Mouse (Mus musculus): Measurements from ENCODE around the gene Med29.
"Not testable (repeated sequence)": the region's sequence is repeated elsewhere in the genome, so short reads cannot be mapped to it uniquely, and the experiment has no call there.

Med29 gene

GRCm38 (mm10) chr7:28395425-28395824 lies 2.9 kb upstream of the Med29 start:
- no peak for DNase-seq

- no peak for DNase-seq
Observed at GRCm38 (mm10) chr7:28393272-28393951, 904 bp upstream of the Med29 start.

- DNase-seq: no peak
Observed at GRCm38 (mm10) chr7:28390331-28390730, 2.2 kb downstream of the Med29 start.

DNA sequence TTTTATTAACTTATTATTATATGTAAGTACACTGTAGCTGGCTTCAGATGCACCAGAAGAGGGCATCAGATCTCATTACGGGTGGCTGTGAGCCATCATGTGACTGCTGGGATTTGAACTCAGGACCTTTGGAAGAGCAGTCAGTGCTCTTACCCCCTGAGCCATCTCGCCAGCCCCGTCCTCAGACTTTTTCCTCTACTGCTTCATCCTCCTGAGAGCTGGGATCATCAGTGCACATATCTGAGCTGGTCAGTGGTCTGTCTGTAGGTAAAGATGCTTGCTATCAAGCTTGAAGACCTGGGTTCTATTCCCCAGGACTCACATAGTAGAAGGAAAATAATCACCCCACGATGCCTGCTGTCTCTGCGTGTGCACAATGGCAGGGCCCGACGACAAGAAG lies 5.1 kb downstream of the Med29 start:
- DNase-seq: not testable (repeated sequence)

DNA sequence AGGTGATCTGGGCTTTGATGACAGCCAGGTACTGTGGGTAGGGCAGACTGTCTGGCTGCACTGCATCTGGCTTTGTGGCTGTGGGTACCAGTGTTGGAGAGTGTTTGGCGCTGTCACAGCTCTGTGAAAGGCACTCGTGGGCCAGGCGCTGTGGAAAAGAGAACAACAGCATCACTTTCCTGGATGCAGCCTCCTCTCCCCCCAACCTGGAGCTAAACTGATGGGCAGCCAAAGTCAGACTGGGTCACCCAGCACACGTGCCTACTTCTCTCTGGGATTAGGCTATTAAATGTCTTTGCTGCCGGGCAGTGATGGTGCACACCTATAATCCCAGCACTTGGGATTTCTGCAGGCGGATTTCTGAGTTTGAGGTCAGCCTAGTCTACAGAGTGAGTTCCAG lies 5.6 kb downstream of the Med29 start:
- not testable (repeated sequence) for DNase-seq

- peak; percentile 89 to 96 for DNase-seq
Observed at GRCm38 (mm10) chr7:28386462-28386861, 6.0 kb downstream of the Med29 start.

DNA sequence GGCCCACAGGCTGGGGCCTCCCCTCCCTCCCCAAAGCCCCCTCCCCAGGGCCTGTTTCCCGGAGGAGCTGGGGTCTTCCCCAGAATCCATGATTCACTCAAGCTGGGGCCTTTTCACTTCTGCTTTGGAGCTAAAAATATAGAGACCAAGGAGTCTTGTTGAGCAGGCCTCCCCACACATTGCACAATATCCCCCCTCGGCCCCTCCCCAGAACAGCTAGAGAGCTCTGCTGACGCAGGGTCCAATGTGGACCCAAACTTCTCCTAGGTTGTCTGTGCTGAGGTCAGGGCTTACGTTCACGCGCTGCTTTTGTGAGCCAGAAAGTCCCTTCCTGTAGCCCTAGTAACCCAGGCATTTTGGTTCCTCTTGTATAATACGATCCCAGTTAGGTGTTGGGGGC lies 6.5 kb downstream of the Med29 start:
- peak in 1 of 2 experiments; percentile 38 for DNase-seq

DNA sequence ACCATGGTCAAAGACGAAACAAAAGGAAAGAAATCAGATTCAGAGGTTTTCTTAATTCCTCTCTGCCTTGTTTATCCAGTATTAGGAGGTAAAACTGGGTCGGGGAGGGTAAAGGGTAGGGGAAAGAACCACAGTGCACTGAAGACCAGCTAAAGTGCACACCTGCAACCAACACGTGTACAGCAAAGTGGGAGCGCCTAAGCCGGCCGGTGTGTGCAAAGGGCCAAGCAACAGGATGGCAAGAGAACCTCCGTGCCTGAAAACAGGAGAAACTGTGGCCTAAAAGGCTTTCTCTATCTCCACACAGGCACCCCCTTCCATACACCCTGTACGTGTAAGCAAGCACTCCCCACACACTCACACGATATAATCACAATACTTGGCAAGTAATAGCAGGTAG lies 7.3 kb downstream of the Med29 start:
- DNase-seq: no peak

- DNase-seq: no peak
Observed at GRCm38 (mm10) chr7:28384162-28384561, 8.3 kb downstream of the Med29 start.

DNA sequence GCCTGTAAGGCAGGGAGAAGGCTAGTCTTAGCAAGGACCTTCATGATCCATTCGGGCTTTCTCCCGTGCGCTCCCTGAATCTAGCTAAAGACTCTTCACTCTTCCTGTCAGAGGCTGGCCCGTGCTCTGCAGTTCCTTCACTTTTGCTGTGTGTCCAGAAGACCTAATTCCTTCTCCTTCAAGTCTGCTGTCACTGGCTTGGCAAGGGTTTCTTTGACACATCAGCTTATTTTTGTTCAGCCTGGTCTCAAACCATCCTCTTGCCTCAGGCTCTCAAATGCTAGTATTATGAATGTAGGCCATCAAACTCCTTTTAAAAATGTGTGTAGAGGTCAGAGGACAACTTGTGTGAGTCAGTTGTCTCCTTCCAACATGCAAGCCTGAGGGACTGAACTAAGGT lies 8.9 kb downstream of the Med29 start:
- DNase-seq: no peak

DNA sequence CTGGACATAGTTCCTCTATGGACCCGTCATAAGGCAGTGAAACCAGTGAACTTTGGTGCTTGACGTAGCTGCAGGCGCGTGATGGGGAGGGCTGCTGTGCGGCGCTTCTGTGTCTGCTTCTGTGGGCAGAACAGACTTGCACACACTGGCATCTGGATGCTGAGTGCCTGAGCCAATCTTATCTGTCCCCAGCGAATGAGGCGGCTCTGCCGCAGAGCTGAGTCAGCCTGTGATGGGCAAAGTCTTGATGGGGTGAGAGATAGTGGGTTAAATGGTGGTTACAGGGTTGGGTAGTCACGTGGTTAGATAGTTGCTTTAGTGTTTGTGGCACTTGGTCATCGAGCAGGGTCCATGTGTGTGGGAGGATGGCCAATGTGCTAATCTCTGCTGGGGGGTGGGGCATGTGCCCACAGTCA lies 9.5 kb downstream of the Med29 start:
- DNase-seq: peak; percentile 77 to 85

- DNase-seq: no peak
Observed at GRCm38 (mm10) chr7:28382347-28382951, 10.1 kb downstream of the Med29 start.

DNA sequence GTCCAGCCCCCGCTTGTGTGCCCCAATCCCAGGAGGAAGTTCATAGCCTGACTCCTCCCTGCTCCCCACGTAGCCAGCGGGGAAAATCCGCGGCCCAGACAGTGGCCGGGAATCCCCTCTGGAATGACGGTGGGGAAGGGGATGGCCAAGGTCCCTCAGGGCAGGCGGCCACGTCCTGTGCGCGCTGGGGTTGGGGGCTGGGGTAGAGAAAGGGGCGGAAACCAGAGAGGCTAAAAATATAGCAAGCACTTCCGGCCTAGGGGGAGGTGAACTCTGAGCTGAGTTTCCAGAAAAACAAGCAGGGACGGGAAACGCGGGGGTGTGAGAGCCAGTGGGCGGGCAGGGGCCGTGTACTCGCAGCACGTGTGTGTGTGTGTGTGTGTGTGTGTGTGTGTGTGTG lies 10.6 kb downstream of the Med29 start:
- DNase-seq: peak; percentile 91 to 95

- DNase-seq: peak; percentile 84 to 86
Observed at GRCm38 (mm10) chr7:28381017-28381790, 11.3 kb downstream of the Med29 start.

DNA sequence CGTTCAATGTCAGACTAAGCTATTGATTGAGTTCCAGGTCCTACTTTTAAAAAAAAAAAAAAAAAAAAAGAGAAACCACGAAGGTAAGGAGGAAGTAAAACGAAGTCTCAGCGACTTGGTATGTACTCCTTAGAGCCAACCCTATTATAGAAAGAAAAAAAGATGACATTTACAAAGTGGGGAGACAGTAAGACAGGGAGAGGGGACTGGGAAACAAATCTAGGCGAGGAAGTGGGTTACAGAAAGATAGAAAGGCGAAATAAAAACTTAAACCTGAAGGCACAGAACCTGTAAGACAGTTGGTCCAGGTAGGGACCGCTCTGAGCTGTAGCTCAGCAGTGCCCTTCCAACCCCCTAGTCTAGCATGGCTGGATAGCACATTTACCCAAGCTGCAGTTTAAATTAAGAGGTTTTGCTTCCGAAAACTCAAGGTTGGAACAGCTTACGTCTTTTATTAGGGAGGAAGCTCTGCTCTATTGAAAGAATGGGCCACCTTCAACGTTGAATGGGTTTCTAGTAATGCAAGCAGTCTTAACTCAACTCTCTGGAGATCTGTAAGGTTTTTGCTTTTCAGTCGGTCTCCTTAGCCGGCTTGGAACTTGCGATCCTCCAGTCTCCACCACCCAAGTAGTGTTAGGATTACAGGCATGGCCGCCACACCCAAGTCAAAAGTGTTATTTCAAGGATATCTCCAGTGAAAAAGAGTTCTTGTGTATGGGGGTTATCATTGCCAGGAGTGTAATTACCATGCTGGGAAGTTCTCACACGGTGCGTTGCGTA lies 12.1 kb downstream of the Med29 start, which contains the start of gene Zfp36:
TSS of gene Zfp36 (minus strand) at position 17 of the 780 bp plus-strand sequence.
- DNase-seq: no peak

DNA sequence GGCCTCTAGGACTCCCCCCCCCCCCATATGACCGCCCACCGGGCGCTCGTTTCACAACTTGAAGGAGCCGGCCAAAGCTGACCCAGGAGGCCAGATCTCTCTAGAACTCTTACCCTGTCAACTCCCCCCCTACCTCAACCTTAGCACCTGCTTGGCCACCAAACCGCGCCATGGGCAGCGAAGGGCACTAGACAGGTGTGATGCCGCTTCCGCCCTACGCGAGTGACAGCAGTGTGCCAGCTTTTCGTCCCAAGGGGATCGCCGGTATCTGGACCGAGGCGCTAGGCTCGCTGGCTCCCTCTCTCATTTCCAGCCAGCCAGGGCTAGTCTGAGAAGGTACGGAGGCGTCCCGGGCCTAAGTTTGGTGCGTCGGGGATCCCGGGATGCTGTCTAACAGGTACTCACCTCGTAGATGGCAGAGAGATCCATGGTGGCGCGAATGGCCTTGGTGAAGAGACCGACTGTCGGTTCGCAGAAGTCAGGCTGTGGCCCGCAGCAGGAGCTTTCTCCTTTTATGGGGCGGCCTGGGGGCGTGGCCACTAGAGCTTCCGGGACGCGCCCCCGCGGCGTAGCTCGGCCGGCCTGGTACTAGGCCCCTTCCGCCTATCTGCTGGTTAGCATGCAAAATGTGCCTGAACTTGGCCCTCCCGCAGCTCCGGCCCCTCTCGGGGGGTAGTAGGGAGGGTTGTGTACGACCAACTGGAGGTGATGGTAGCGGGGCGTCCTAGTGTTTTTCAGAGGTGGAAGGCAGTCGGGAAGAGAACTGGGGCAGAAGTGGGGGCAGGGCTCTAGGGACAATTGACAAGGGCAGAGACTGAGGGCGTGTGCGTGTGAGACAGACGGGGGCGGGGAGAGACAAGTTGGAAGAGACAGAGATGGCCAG lies 13.5 kb downstream of the Med29 start:
- peak; percentile 97 to 99 for DNase-seq

GRCm38 (mm10) chr7:28378066-28378690 lies 14.3 kb downstream of the Med29 start:
- DNase-seq: peak; percentile 88 to 90

DNA sequence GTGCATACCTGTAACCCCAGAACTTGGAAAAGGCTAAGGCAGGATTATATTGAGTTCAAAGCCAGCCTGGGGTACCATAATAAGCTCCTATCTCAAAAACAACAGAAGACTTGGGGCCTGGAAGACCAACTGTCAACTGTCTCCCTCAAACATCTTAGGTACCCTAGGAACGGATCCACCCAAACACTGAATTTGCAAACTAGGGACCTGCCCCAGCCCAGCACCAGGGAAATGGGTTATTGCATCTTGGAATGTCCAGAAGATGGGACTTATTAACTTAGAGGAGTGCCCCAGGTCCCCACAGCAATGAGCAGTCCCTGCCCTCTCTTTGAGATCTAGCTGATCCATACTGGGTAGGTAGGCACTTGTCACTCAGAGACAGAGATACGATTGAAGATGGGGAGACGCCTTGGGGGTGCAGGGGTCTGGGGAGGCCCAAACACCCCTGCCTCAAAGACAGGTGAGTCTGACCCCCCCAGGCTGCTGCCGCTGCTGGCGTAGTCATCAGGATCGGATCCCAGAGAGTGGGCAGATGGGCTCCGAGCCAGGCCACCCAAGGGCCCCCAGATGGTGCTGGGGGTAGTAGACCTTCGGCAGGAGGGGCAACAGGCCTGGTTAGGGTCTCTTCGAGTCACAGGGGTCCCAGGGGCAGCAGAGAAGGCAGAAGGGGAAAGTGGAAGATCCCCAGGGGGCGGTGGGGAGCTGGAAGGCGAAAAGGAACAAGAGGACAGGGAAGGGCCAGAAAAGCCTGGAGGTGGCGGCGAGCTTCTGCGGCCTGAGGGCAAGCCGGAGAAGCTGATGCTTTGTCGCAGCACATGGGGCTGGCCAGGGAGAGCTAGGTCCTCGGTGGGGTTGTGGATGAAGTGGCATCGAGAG lies 15.1 kb downstream of the Med29 start:
- DNase-seq: peak; percentile 40 to 56

DNA sequence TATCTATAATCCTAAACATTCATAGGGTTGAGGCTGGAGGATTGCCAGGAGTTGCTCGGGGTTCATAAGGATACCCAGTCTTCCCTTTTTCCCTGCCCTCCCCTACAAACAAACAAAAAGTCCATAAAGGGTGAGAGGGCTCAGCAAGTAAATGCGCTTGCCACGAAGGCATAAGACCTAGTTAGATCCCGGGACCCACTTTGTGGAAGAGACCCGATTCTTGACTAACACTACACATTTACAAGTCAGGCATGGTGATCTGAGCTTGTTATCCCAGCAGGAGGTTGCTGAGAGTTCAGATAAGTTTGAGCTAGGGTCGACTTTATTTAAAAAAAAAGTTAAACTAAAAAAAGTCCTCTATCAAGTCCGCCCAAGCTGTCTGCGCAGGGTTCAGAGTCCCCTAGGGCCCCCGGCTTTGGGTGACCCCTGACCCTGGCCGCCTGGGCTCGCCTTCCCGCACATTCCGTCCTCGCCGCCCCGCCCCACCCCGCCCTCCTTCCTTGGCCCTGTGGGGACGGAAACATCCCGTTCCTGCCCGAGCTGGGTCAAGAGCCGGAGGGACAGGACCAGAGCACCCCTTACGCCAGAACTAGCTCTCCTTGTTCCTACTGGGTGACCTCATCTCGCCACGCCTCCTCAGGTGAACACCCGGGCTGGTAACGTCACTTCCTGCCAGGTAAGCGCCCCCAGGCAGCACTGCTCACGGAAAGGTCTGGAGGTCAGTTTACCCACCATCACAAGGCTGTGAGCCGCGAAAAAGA lies 16.3 kb downstream of the Med29 start:
- DNase-seq: peak; percentile 91 to 97
